Mouse (Mus musculus) hindbrain, embryonic 16.5 days (tissue): Measurements from ENCODE around the gene Ccr7. TPM values are rescaled to one million over a fixed set of nuclear protein-coding genes. Genes with fewer than 3 reads are reported as not detected.

ENCODE experiments used
- ATAC-seq: fragments of 200-750 bp; cut with Nextera tagmentation; 2 replicates; pipeline ENCODE4 v1.8.0; 2017; ENCODE audit warnings: moderate TSS enrichment, moderate library complexity
- H3K27ac ChIP-seq: fragments of 300-500 bp; sonication (generic); 2 replicates; pipeline ENCODE4 v1.5.1; 2014; ENCODE audit warnings: low read depth, mild to moderate bottlenecking, control low read depth, low read length, moderate library complexity
- H3K27me3 ChIP-seq: fragments of 300-500 bp; sonication (generic); replicated peaks from 2 replicates; pipeline ENCODE4 v1.6.1; 2014; ENCODE audit warnings: low read length; ENCODE audit not compliant: control insufficient read depth, insufficient read depth
- H3K36me3 ChIP-seq: fragments of 300-500 bp; sonication (generic); 2 replicates; pipeline ENCODE4 v1.6.1; 2014; ENCODE audit warnings: mild to moderate bottlenecking, low read length, moderate library complexity, mixed read lengths; ENCODE audit not compliant: control insufficient read depth, insufficient read depth
- H3K4me1 ChIP-seq: fragments of 300-500 bp; sonication (generic); 2 replicates; pipeline ENCODE4 v1.6.1; 2014; ENCODE audit warnings: low read depth, low read length; ENCODE audit not compliant: control insufficient read depth, insufficient read depth
- H3K4me2 ChIP-seq: fragments of 300-500 bp; sonication (generic); 2 replicates; pipeline ENCODE4 v1.6.1; 2014; ENCODE audit warnings: mild to moderate bottlenecking, low read length, control low read depth, moderate library complexity
- H3K4me3 ChIP-seq: fragments of 300-500 bp; sonication (generic); 2 replicates; pipeline ENCODE4 v1.5.1; 2014; ENCODE audit warnings: mild to moderate bottlenecking, low read length, control low read depth, moderate library complexity
- H3K9ac ChIP-seq: fragments of 300-500 bp; sonication (generic); 2 replicates; pipeline ENCODE4 v1.6.1; 2014; ENCODE audit warnings: low read depth, mild to moderate bottlenecking, control low read depth, low read length, moderate library complexity
- H3K9me3 ChIP-seq: fragments of 300-500 bp; sonication (generic); 2 replicates; pipeline ENCODE4 v1.6.1; 2014; ENCODE audit warnings: mild to moderate bottlenecking, low read length, moderate library complexity; ENCODE audit not compliant: control insufficient read depth
- WGBS: fragments of 180-500 bp; shearing (Covaris S2); extraction: QIAGEN DNeasy Blood & Tissue Kit; methylation state at CpG from one replicate; pipeline ENCODE4 v1.1.7; 2014; 5-methylcytosine and 5-hydroxymethylcytosine counted together
- polyA plus RNA-seq: library from polyadenylated mRNA; unstranded; fragments of >200 nt; fragmentation: Nextera tagmentation; extraction: Ambion mirVana; gene quantifications from 2 replicates; pipeline ENCODE4 v1.2.1, GENCODE M21; 2015

The Ccr7 gene
- not detected in 2 replicates for polyA plus RNA-seq

DNA sequence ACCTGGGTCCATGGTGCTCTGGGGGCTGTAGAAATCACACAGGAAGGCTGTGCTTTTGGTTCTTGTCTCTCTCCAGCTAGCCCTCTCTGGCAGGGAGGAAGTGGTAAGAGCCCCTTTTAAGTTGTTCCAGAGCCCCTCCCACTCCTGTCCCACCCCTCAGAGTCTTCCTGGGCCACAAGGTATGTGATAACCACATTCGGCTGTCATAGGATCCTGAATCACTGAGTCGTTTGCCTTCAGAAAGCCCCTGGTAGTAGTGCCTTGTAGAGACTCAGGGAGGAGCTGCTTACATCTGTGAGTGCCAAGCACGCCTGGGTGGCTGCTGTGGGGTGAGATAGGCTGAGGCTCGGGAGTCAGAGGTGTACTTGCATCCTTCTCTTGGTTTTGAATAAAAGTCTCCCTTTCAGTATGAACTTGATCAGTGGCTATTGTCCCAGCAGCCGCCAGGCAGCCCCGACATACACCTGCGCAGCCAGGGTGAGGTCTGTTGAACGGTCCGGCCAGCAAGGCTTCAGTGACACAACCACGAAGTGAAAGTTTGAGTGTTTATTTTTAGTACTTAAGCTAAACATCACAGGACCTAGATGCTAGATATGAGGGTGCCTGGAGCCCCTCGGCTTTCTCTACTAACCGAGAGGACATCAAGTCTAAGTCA lies at the start of gene Ccr7:
Ccr7 (minus strand) TSS at position 91 of the 655 bp plus-strand sequence.
- H3K4me1 ChIP-seq = no peaks in the 10 kb centered on the region
- H3K27me3 ChIP-seq = no peaks in the 10 kb centered on the region
- ATAC-seq = no peak
- H3K4me3 ChIP-seq = no peak within 1 kb of the TSS
- no peak within 1 kb of the TSS for H3K4me2 ChIP-seq
- H3K9ac ChIP-seq = no peak within 1 kb of the TSS
- no peaks in the 10 kb centered on the region for H3K36me3 ChIP-seq
- no peaks in the 10 kb centered on the region for H3K9me3 ChIP-seq
- H3K27ac ChIP-seq = no peak within 1 kb of the TSS
- 81% methylated on average over 12 of the region's 12 CpGs for WGBS

DNA sequence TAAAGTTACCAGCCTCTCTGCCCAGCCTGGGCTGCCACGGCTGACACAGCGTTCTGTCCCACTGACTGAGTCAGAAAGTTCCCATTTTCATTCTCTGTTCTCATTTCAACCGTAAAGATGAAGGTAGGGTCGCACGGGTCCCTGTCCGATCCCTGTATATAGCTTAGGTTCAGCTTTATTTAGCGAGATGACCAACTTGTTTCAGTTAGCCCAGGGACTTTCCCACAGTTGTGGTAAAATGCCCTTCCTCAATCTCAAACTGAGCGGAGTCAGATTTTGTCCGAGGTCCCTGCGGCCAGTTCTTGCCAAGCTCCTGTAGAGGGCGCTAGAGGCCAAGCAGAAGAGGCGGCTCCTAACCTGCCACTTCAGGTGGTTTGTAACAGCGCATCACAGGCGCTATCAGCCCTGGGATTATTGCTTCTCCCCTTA lies 34.3 kb upstream of the Ccr7 start:
- Histone ChIP-seq H3K4me1 (no peaks in the 10 kb centered on the region), H3K9me3 (no peaks in the 10 kb centered on the region), H3K27ac (no peak overlapping the region), H3K4me3 (no peak overlapping the region), H3K36me3 (no peaks in the 10 kb centered on the region), H3K4me2 (no peak overlapping the region), H3K27me3 (no peaks in the 10 kb centered on the region), H3K9ac (no peak overlapping the region)
- 23% methylated on average over 14 of the region's 14 CpGs for WGBS
- ATAC-seq = no peak

DNA sequence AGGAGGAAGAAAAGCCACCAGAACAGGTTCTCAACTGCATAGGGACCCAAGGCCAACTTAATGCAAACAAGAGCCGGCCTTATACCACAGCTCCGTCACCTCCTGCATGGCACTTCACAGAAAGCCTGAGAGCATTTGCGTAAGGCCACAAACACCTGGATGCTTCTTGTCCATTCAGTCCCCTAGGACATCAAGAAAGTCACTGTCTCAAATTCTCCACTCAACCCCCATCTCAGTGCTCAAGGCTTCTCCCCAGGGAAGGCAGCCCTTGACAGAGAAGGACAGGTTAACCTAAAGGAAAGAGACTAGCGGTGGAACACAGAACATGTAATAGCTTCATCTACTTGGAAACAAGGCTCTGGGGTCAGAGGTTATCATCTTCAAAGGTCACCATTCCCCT lies 32.5 kb upstream of the Ccr7 start:
- H3K36me3 ChIP-seq = no peaks in the 10 kb centered on the region
- no peaks in the 10 kb centered on the region for H3K27me3 ChIP-seq
- no peak overlapping the region for H3K4me3 ChIP-seq
- no peak overlapping the region for H3K4me2 ChIP-seq
- no peak overlapping the region for H3K27ac ChIP-seq
- 96% methylated on average over 4 of the region's 4 CpGs for WGBS
- no peak overlapping the region for H3K9ac ChIP-seq
- H3K9me3 ChIP-seq = no peaks in the 10 kb centered on the region
- no peaks in the 10 kb centered on the region for H3K4me1 ChIP-seq
- ATAC-seq = no peak

DNA sequence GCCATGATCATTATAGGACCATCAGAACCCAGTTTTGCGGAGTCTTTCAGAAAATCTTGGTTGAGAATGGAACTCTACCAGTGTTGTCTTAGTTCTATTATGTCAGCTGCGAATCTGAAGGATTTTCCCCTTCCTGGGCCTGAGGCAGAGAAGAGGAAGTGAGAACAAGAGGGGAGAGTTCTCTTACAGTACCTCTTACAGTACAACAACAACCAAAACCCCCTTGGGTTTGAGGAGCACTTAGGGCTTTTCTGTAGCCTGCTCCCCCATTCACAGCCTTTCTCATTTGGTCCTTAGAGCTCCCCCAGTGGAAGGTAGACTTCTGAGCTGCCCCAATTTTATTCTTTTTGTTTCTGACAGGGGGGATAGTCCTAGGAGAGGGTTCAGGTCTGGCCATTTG lies 32.0 kb upstream of the Ccr7 start:
- Histone ChIP-seq H3K27ac (no peak overlapping the region), H3K4me3 (no peak overlapping the region), H3K36me3 (no peaks in the 10 kb centered on the region), H3K27me3 (no peaks in the 10 kb centered on the region), H3K4me1 (no peaks in the 10 kb centered on the region), H3K4me2 (no peak overlapping the region), H3K9ac (no peak overlapping the region), H3K9me3 (no peaks in the 10 kb centered on the region)
- WGBS = 74% methylated on average over 2 of the region's 2 CpGs
- no peak for ATAC-seq

DNA sequence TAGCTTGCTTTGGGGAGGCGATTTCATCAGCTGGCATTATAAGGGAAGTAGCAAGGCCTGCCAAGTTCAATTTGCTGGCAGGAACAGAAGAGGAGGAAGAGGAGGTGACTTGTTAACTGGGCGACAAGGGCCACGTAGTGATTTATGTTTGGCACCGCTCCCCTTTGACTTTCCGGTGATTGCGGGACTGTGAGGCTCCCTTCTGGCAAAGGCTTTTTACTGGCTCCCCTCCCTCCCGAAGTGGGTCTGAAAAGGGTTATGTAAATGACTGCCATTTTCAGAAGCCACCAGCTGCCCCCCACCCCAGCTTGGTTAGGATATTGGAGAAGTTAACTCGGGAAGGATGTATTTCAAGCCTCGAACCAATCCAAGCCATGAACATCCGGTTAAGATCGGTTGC lies 27.7 kb upstream of the Ccr7 start:
- no peak overlapping the region for H3K9ac ChIP-seq
- WGBS = 55% methylated on average over 11 of the region's 11 CpGs
- H3K36me3 ChIP-seq = no peaks in the 10 kb centered on the region
- no peak overlapping the region for H3K4me3 ChIP-seq
- no peak overlapping the region for H3K27ac ChIP-seq
- H3K4me2 ChIP-seq = no peak overlapping the region
- no peaks in the 10 kb centered on the region for H3K9me3 ChIP-seq
- ATAC-seq = no peak
- H3K27me3 ChIP-seq = no peaks in the 10 kb centered on the region
- no peaks in the 10 kb centered on the region for H3K4me1 ChIP-seq

DNA sequence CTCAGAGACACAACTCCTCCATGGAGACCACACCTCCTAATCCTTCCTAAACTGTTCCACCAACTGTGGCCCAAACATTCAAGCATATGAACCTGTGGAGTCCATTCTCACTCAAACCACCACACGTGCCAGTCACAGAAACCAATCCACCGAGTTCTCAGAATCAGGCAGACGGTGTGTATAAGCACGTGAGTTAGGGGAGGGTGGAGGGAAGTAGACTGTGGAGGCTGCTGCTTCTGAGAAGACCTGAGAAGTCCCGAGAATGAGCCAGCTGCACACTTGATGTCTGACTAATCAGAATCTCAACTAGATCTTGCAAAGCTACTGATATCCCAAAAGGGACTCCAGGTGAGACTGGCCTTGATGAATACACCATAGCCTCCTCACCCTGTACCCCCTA lies 25.2 kb upstream of the Ccr7 start:
- no peaks in the 10 kb centered on the region for H3K36me3 ChIP-seq
- ATAC-seq = no peak
- 84% methylated on average over 5 of the region's 5 CpGs for WGBS

DNA sequence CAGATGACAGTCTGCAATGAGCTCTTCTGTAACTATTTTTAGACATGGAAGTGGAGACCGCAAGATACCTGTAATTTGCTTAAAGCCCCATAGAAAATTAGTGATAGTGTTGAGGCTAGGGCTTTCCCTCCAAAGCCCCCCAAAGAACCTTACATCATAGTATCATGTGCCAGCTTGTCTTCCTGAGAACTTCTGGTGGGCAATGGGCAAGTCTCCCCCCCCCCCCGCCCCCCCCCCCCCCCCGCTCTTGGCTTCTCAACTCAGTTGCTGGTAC lies 23.0 kb upstream of the Ccr7 start:
- Histone ChIP-seq H3K4me2 (no peak overlapping the region), H3K4me3 (no peak overlapping the region), H3K36me3 (no peaks in the 10 kb centered on the region), H3K9ac (no peak overlapping the region), H3K9me3 (peaks cover 4% of the 10 kb centered on the region; the same call in 1 of the 2 replicates), H3K27me3 (no peaks in the 10 kb centered on the region), H3K4me1 (no peaks in the 10 kb centered on the region), H3K27ac (no peak overlapping the region)
- WGBS = 100% methylated on average over 1 of the region's 3 CpGs
- ATAC-seq = no peak

More for the DNA sequence above, 25.2 kb upstream of the Ccr7 start:
- Histone ChIP-seq H3K4me1 (no peaks in the 10 kb centered on the region), H3K4me2 (no peak overlapping the region), H3K4me3 (no peak overlapping the region), H3K27me3 (no peaks in the 10 kb centered on the region), H3K27ac (no peak overlapping the region), H3K9ac (no peak overlapping the region), H3K9me3 (no peaks in the 10 kb centered on the region)

DNA sequence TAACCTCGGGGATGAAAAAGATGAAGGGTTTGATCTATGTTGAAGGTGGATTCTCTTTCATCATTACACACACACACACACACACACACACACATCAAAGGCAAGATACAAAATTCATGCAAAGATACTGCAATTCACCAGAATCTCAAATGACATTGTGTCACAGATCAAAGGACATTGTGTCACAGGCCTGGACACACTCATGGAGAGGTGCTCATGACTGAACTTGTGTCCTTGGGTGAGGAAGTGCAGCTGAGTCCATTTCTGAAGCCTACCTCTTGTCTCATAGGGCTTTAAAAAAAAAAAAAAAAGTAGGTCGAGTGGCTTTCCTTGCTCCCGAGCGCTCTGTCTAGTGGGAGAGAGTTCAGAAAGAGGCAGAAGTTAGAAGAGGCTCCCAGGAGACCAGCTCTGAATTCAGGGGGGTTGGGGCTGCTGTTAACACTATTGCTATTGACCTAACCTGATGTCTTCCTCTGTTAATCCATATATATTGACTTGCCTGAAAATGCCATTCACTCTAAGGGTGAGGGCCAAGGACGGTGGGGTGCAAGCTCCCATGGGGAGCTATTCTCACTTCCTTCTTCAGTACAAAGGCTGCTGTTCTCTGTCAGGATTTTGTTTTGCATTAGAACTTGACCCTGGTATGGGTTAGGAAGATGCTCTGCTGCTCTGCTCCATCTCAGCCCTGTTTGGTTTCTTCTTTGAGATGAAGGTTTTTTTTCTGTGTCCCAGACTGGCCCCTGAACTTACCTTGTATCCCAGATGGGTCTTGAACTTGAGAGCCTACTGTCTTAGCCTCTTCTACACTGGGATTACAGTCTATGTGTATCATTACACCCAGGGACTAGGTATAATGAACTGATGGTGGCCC lies 22.4 kb upstream of the Ccr7 start:
- Histone ChIP-seq H3K4me1 (no peaks in the 10 kb centered on the region), H3K9ac (no peak overlapping the region), H3K36me3 (no peaks in the 10 kb centered on the region), H3K4me2 (no peak overlapping the region), H3K9me3 (peaks cover 4% of the 10 kb centered on the region; the same call in 1 of the 2 replicates), H3K4me3 (no peak overlapping the region), H3K27me3 (no peaks in the 10 kb centered on the region), H3K27ac (no peak overlapping the region)
- ATAC-seq = no peak
- 65% methylated on average over 5 of the region's 5 CpGs for WGBS

DNA sequence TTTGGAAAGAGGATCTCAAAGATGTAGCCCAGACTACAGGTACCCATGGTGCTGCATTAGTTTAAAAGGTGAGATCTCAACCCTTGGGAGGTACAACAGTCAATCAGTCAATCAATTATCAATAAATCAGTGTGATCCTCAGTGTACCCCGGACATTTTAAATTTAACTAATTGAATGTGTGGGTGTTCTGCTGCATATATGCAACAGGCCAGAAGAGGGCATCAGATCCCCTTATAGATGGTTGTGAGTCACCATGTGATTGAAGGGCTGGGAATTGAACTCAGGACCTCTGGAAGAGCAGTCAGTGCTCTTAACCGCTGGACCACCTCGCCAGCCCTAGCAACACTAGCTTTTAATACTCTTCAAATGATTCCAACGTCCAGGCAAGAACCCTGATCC lies 17.1 kb upstream of the Ccr7 start:
- Histone ChIP-seq H3K9ac (no peak overlapping the region), H3K9me3 (peaks cover 4% of the 10 kb centered on the region; the same call in 1 of the 2 replicates), H3K4me2 (no peak overlapping the region), H3K36me3 (no peaks in the 10 kb centered on the region), H3K4me3 (no peak overlapping the region), H3K27ac (no peak overlapping the region), H3K4me1 (no peaks in the 10 kb centered on the region), H3K27me3 (no peaks in the 10 kb centered on the region)
- WGBS = 83% methylated on average over 4 of the region's 4 CpGs
- ATAC-seq = no peak
